Mouse (Mus musculus) C2C12 (cell line): ENCODE results near the gene 1700023F06Rik. TPM values are rescaled to one million over a fixed set of nuclear protein-coding genes. Genes with fewer than 3 reads are reported as not detected.

ENCODE experiments used
- H3K27me3 ChIP-seq: one replicate; pipeline ENCODE4 v1.6.1; 2011; ENCODE audit not compliant: control insufficient read depth, insufficient read depth, insufficient read length
- H3K36me3 ChIP-seq: one replicate; pipeline ENCODE4 v1.6.1; 2011; ENCODE audit not compliant: control insufficient read depth, insufficient read depth
- H3K4me3 ChIP-seq: one replicate; pipeline ENCODE4 v1.5.1; 2011; ENCODE audit warnings: mild to moderate bottlenecking, control low read depth; ENCODE audit not compliant: poor library complexity, insufficient read depth, severe bottlenecking
- H3K79me2 ChIP-seq: one replicate; pipeline ENCODE4 v1.6.1; 2011; ENCODE audit not compliant: control insufficient read depth, insufficient read depth
- H3K79me3 ChIP-seq: one replicate; pipeline ENCODE4 v1.6.1; 2011; ENCODE audit warnings: low read depth, control low read depth
- H3ac ChIP-seq: one replicate; pipeline ENCODE3; 2011; ENCODE audit warnings: low read depth; ENCODE audit not compliant: control insufficient read depth, insufficient read length
- CEBPB ChIP-seq: IDR thresholded peaks from one replicate; pipeline ENCODE4 v1.6.1; 2011; ENCODE audit warnings: low read depth, mild to moderate bottlenecking, control low read depth, moderate library complexity
- CTCF ChIP-seq: IDR thresholded peaks from one replicate; pipeline ENCODE4 v1.5.1; 2011; ENCODE audit not compliant: control insufficient read depth, insufficient read depth, insufficient read length
- FOSL1 ChIP-seq: IDR thresholded peaks from one replicate; pipeline ENCODE4 v1.8.0; 2011; ENCODE audit warnings: mild to moderate bottlenecking, low read length; ENCODE audit not compliant: poor library complexity, insufficient read depth, severe bottlenecking
- MAX ChIP-seq: IDR thresholded peaks from one replicate; pipeline ENCODE4 v1.6.1; 2011; ENCODE audit warnings: mild to moderate bottlenecking, control low read depth
- MYOD1 ChIP-seq: IDR thresholded peaks from one replicate; pipeline ENCODE4 v1.6.1; 2011; ENCODE audit warnings: low read depth; ENCODE audit not compliant: control insufficient read depth, insufficient read length
- MYOG ChIP-seq: IDR thresholded peaks from one replicate; pipeline ENCODE4 v1.6.1; 2011; ENCODE audit not compliant: control insufficient read depth, insufficient read length; ENCODE audit errors: extremely low read depth
- USF1 ChIP-seq: IDR thresholded peaks from one replicate; pipeline ENCODE4 v1.6.1; 2011; ENCODE audit warnings: low read depth, mild to moderate bottlenecking, control low read depth, moderate library complexity
- polyA plus RNA-seq: library from polyadenylated mRNA; unstranded; fragments of >200 nt; fragmentation: generic; extraction: Trizol; gene quantifications from one replicate; pipeline ENCODE4 v1.2.1, GENCODE M21; 2012; ENCODE audit warnings: missing spikeins

The 1700023F06Rik gene
- polyA plus RNA-seq, 1 experiment: 0.02 TPM

DNA sequence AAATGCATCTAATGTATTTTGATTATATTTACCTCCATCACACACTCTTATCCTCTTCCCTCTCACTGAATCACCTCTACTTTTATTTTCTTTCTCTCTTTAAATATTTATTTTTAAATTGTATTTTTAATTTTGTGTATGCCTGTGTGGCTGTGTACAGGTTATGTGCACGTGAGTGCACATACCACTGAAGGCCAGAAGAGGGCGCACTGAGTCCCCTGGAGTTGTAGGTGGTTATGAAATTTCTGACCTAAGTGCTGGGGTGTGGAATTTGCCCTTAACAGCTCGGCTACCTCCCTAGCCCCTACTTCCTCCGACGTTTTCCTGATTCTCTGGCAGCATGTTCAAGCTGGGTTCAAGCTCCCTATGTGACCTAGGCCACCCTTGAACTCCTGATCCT lies 5.4 kb upstream of the 1700023F06Rik start:
- Histone ChIP-seq H3K79me2 (no peaks in the 10 kb centered on the region), H3K4me3 (no peak overlapping the region), H3K79me3 (no peaks in the 10 kb centered on the region), H3K27me3 (no peaks in the 10 kb centered on the region), H3ac (no peak overlapping the region), H3K36me3 (no peaks in the 10 kb centered on the region)
- TF ChIP-seq CEBPB: no peak
- no peak for TF ChIP-seq MYOD1
- TF ChIP-seq MYOG: no peak
- TF ChIP-seq CTCF: no peak
- no peak for TF ChIP-seq MAX
- TF ChIP-seq USF1: no peak
- no peak for TF ChIP-seq FOSL1

DNA sequence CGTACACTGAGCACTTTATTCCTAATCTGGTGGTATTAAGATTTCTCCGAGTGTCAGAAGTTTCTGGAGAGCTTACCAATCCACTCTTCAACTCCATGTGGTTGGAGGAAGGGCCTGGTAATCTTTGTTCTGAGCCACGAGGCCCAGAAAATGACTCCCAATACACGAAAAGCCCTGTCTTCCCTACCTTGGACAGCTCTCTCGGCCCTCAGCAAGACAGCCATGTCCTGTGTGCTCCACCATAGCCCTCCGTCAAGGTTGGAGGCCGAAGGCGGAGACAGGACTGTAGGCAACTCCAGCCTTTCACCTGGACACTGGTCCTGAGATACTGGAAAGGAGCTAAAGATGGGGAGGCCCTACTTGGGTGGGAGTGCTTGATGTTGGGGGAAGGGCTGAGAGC lies 1.9 kb upstream of the 1700023F06Rik start:
- Histone ChIP-seq H3K79me2 (no peaks in the 10 kb centered on the region), H3K36me3 (no peaks in the 10 kb centered on the region), H3K27me3 (no peaks in the 10 kb centered on the region), H3K79me3 (no peaks in the 10 kb centered on the region), H3K4me3 (no peak overlapping the region), H3ac (no peak overlapping the region)
- TF ChIP-seq USF1 (no peak), FOSL1 (no peak), CEBPB (no peak), MYOD1 (no peak), MYOG (no peak), CTCF (no peak), MAX (no peak)

DNA sequence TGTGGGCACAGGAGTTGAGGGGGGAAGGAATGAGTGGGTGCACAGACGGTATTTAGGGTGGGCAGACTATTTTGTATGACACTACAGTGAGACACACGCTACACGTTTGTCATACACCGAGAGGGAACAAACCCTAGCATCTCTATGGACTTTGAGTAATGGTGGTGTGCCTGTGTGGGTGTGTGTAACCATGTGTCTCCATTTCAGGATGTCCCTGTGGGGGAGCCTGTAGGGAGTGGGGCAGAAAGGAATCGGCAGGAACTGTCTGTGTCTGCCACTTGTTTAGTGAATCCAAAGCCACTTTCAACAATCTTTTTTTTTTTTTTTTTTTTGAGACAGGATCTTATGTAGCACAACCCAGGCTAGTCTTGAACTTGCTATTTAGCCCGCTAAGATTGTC lies 2.2 kb downstream of the 1700023F06Rik start:
- no peaks in the 10 kb centered on the region for H3K36me3 ChIP-seq
- H3K79me2 ChIP-seq: no peaks in the 10 kb centered on the region
- H3ac ChIP-seq: no peak overlapping the region
- H3K79me3 ChIP-seq: no peaks in the 10 kb centered on the region
- no peak overlapping the region for H3K4me3 ChIP-seq
- TF ChIP-seq FOSL1: no peak
- TF ChIP-seq MYOD1: no peak
- no peak for TF ChIP-seq USF1
- no peak for TF ChIP-seq CEBPB
- no peak for TF ChIP-seq CTCF
- TF ChIP-seq MAX: no peak
- TF ChIP-seq MYOG: no peak
- H3K27me3 ChIP-seq: no peaks in the 10 kb centered on the region

DNA sequence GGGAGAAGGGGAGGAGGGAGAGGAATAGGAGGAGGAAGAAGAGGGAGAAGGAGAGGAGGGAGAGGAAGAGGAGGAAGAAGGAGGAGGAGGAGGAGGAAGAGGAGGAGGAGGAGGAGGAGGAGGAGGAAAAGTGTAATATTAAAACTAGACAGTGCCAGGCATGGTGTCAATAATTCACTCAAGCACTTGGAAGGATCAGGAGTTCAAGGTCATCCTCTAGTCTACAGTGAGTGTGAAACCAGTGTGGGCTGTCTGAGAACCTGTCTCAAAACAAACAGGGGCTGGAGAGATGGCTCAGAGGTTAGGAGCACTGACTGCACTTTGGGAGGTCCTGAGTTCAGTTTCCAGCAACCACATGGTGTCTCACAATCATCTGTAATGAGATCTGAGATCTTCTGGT lies 6.0 kb downstream of the 1700023F06Rik start:
- no peak for TF ChIP-seq USF1
- TF ChIP-seq MAX: no peak
- no peak for TF ChIP-seq CEBPB
- Histone ChIP-seq H3K79me3 (no peaks in the 10 kb centered on the region), H3K27me3 (peaks cover 7% of the 10 kb centered on the region), H3ac (no peak overlapping the region), H3K36me3 (no peaks in the 10 kb centered on the region), H3K4me3 (no peak overlapping the region), H3K79me2 (no peaks in the 10 kb centered on the region)

DNA sequence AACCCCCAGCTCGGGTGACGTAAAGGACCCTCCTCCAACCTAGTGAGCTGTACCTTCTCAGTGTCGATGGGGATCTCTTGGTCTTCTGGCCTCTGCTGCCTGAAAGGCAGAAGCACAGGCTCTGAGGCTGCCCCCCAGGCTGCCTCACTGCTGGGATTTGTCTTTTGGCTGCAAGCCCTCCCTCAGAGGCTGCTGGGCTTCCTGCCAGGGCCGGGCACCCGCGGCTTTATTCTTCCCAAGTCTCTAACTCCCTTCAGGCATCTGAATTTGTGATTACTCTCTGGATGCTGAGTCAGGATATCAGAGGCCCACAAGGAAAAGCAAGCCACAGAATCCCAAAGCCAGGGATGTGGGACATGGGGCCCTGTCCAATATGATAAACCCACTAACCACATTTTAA lies 6.7 kb downstream of the 1700023F06Rik start:
- TF ChIP-seq CEBPB (no peak), MAX (peak; percentile 52)
- Histone ChIP-seq H3K79me3 (no peaks in the 10 kb centered on the region), H3K79me2 (no peaks in the 10 kb centered on the region), H3K36me3 (no peaks in the 10 kb centered on the region), H3ac (no peak overlapping the region), H3K4me3 (no peak overlapping the region), H3K27me3 (peaks cover 7% of the 10 kb centered on the region)

DNA sequence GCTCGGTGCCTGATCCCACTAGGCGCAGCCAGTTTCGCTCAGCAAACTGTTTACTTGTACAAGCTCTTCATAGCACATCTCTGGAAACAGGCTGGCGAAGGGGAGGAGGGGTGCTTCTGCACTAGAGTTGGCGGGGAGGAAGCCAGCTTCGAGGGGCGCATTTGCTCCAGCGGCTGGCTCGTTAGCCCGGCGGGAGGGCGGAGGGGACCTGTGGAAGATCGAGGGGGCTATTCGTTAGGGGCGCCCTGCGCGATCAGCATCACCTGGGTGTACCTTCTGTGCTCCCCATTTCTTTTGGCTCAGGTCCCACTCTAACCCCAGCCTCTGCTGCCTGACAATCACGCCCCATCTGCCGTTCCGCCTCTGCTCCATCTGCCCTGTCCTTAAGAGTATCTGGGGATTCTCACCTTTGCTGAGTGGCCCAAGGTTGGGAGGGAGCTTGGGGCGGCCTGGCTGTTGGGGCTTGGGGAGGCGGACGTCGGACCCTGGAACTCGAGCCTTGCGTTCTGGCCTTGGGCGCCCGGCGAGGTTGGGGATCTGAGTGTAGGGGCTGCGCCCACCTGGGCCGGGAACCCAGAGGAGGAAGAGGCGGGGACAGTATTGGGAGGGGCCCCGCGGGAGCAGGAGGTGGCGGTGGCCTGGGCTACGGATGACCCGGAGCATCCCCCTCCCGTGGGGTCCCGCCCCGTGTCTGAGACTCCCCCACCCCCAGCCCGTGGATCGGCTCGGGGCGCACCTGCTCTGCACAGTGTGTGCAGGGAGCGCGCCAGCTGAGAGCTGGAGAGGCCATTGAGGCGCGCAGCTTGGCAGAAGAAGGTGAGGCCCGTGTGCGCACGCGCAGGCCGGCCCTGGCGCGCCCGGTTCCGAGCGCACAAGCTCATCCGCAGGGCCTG lies 9.2 kb downstream of the 1700023F06Rik start:
- H3K79me3 ChIP-seq: no peaks in the 10 kb centered on the region
- H3K36me3 ChIP-seq: no peaks in the 10 kb centered on the region
- H3K27me3 ChIP-seq: peaks cover 7% of the 10 kb centered on the region
- TF ChIP-seq CEBPB (no peak), MYOG (no peak), FOSL1 (no peak), MAX (no peak), USF1 (no peak)
- no peaks in the 10 kb centered on the region for H3K79me2 ChIP-seq
- H3ac ChIP-seq: no peak overlapping the region
- H3K4me3 ChIP-seq: no peak overlapping the region
